Comparison of ENCODE assay signal across 8 mouse cellular contexts in genomic region chr17:24551050-24551444, GRCm38 (mm10). TPM values are rescaled to one million over a fixed set of nuclear protein-coding genes. Genes with fewer than 3 reads are reported as not detected.
DNase-seq lines count a peak whose midpoint lies in the region; ATAC-seq and TF ChIP-seq lines count a peak whose summit lies in the region.

No protein-coding gene starts in this region.

- no peak for DNase-seq in lung, adult 2 months
- no peak for DNase-seq in lung, postnatal 25 days (ENCODE audit: low spot score)
- no peak for DNase-seq in left cerebral cortex, postnatal 25 days (ENCODE audit: low spot score in 2 of 2)
- no peak for DNase-seq in gastrocnemius, adult 18-20 months (ENCODE audit: low spot score)

- no peaks in the 10 kb centered on the region for H3K27me3 ChIP-seq in intestine, embryonic 15.5 days (replicated peaks)
- H3K27me3 ChIP-seq in neural tube, embryonic 12.5 days (replicated peaks), result peaks cover 13% of the 10 kb centered on the region

- TF ChIP-seq CTCF in lung, adult 2 months (IDR thresholded peaks at IDR 0.05; ENCODE audit: insufficient read depth, low read length), result no peak
- TF ChIP-seq CTCF in embryonic fibroblast, embryonic 13.5 days (IDR thresholded peaks at IDR 0.05; ENCODE audit: borderline replicate concordance, insufficient read depth, low read length), result no peak

- H3K4me3 ChIP-seq in lung, adult 2 months (replicated peaks; ENCODE audit: extremely low read depth, low read depth, low read length), result peak overlapping the region; percentile 69
- H3K4me3 ChIP-seq in embryonic fibroblast, embryonic 13.5 days (ENCODE audit: insufficient read depth, low read length), result peak overlapping the region; percentile 83
- H3K4me3 ChIP-seq in intestine, embryonic 15.5 days (replicated peaks), result peak overlapping the region; percentile 95
- H3K4me3 ChIP-seq in neural tube, embryonic 12.5 days, result peak overlapping the region; percentile 76

- 45% methylated on average over 3 of the region's 3 CpGs for WGBS in lung, adult 2 months
- 57% methylated on average over 3 of the region's 3 CpGs for WGBS in intestine, embryonic 15.5 days
- 52% methylated on average over 3 of the region's 3 CpGs for WGBS in neural tube, embryonic 12.5 days

- H3K4me2 ChIP-seq in intestine, embryonic 15.5 days (replicated peaks), result peak overlapping the region; percentile 83
- peak overlapping the region; percentile 85 for H3K4me2 ChIP-seq in neural tube, embryonic 12.5 days (replicated peaks)

- no peaks in the 10 kb centered on the region for H3K9me3 ChIP-seq in intestine, embryonic 15.5 days
- no peaks in the 10 kb centered on the region for H3K9me3 ChIP-seq in neural tube, embryonic 12.5 days

- peaks cover 9% of the 10 kb centered on the region; the same call in 1 of the 2 replicates for H3K4me1 ChIP-seq in lung, adult 2 months (ENCODE audit: control insufficient read depth, insufficient read depth, low read length)
- peaks cover 6% of the 10 kb centered on the region for H3K4me1 ChIP-seq in embryonic fibroblast, embryonic 13.5 days (ENCODE audit: control insufficient read depth, insufficient read depth, low read length)
- peaks cover 17% of the 10 kb centered on the region for H3K4me1 ChIP-seq in intestine, embryonic 15.5 days (replicated peaks)
- H3K4me1 ChIP-seq in neural tube, embryonic 12.5 days, result peaks cover 29% of the 10 kb centered on the region

- H3K9ac ChIP-seq in intestine, embryonic 15.5 days, result peak overlapping the region; percentile 97
- H3K9ac ChIP-seq in neural tube, embryonic 12.5 days, result peak overlapping the region; percentile 94

- no peak for ATAC-seq in intestine, embryonic 15.5 days
- no peak for ATAC-seq in neural tube, embryonic 12.5 days (ENCODE audit: low FRiP score, low read depth)
- no peak for ATAC-seq in monocyte, adult 5-6 weeks (replicated peaks; ENCODE audit: insufficient number of reproducible peaks, low FRiP score, low TSS enrichment, poor library complexity, severe bottlenecking)

- intact Hi-C loops in left cerebral cortex, postnatal 25 days (cut with DNase I), result no loop called here

- TF ChIP-seq POLR2A in lung, adult 2 months (IDR thresholded peaks at IDR 0.05; ENCODE audit: borderline replicate concordance, extremely low read depth, low read depth, low read length), result no peak
- TF ChIP-seq POLR2A in embryonic fibroblast, embryonic 13.5 days (IDR thresholded peaks at IDR 0.05; ENCODE audit: low read depth, low read length), result no peak

- H3K27ac ChIP-seq in embryonic fibroblast, embryonic 13.5 days (ENCODE audit: insufficient read depth, low read length), result peak overlapping the region; percentile 85
- H3K27ac ChIP-seq in intestine, embryonic 15.5 days, result no peak overlapping the region
- H3K27ac ChIP-seq in neural tube, embryonic 12.5 days, result peak overlapping the region; percentile 96

- H3K36me3 ChIP-seq in intestine, embryonic 15.5 days, result no peaks in the 10 kb centered on the region
- H3K36me3 ChIP-seq in neural tube, embryonic 12.5 days, result no peaks in the 10 kb centered on the region

RNA-seq across cellular contexts. Expression of gene Pkd1, which starts 1.4 kb away (rescaled TPM):
- polyA plus RNA-seq in lung, adult 2 months (2012; rRNA removed), result 136 and 146 TPM in 2 replicates
- 63.1 and 66.7 TPM in 2 replicates for polyA plus RNA-seq in embryonic fibroblast, embryonic 13.5 days (2011; ENCODE audit: insufficient read length, low read depth, missing spikeins)
- 16.9 and 17.4 TPM in 2 replicates for polyA plus RNA-seq in intestine, embryonic 15.5 days (2015; fragmentation: Nextera tagmentation; extraction: Ambion mirVana)
- polyA plus RNA-seq in neural tube, embryonic 12.5 days (2016; fragmentation: Nextera tagmentation; extraction: Ambion mirVana), result 23.0 and 26.5 TPM in 2 replicates
- total RNA-seq in monocyte, adult 5-6 weeks (2017), result 9.1 to 15.7 TPM (median 11.9 TPM) in 3 replicates
- total RNA-seq in left cerebral cortex, postnatal 25 days (2021), result 10 to 100 TPM; 66.4 to 84.7 TPM
- 10 to 100 TPM; 12.8 to 21.4 TPM for total RNA-seq in gastrocnemius, adult 18-20 months (2021)

RNA-seq across cellular contexts. Expression of gene Rab26, which starts 17.0 kb away (rescaled TPM):
- 1.1 and 1.2 TPM in 2 replicates for polyA plus RNA-seq in lung, adult 2 months (2012; rRNA removed)
- polyA plus RNA-seq in embryonic fibroblast, embryonic 13.5 days (2011; ENCODE audit: insufficient read length, low read depth, missing spikeins), result 1.4 and 1.6 TPM in 2 replicates
- 5.2 and 8.7 TPM in 2 replicates for polyA plus RNA-seq in intestine, embryonic 15.5 days (2015; fragmentation: Nextera tagmentation; extraction: Ambion mirVana)
- 1.6 and 2.2 TPM in 2 replicates for polyA plus RNA-seq in neural tube, embryonic 12.5 days (2016; fragmentation: Nextera tagmentation; extraction: Ambion mirVana)
- 0.39 TPM in 1 of 3 replicates, not detected in the others for total RNA-seq in monocyte, adult 5-6 weeks (2017)
- 10 to 100 TPM; 53.4 to 59.5 TPM for total RNA-seq in left cerebral cortex, postnatal 25 days (2021)
- not detected for total RNA-seq in gastrocnemius, adult 18-20 months (2021)

RNA-seq across cellular contexts. Expression of gene Traf7, which starts 23.3 kb away (rescaled TPM):
- 237 and 263 TPM in 2 replicates for polyA plus RNA-seq in lung, adult 2 months (2012; rRNA removed)
- polyA plus RNA-seq in embryonic fibroblast, embryonic 13.5 days (2011; ENCODE audit: insufficient read length, low read depth, missing spikeins), result 161 and 163 TPM in 2 replicates
- 81.6 and 89.3 TPM in 2 replicates for polyA plus RNA-seq in intestine, embryonic 15.5 days (2015; fragmentation: Nextera tagmentation; extraction: Ambion mirVana)
- polyA plus RNA-seq in neural tube, embryonic 12.5 days (2016; fragmentation: Nextera tagmentation; extraction: Ambion mirVana), result 83.4 and 84.0 TPM in 2 replicates
- total RNA-seq in monocyte, adult 5-6 weeks (2017), result 83.2 to 132 TPM (median 118 TPM) in 3 replicates
- total RNA-seq in left cerebral cortex, postnatal 25 days (2021), result 10 to 100 TPM; 75.1 to 77.7 TPM
- total RNA-seq in gastrocnemius, adult 18-20 months (2021), result 10 to 100 TPM; 25.7 to 29.7 TPM
